Mouse (Mus musculus): Measurements from ENCODE around the gene Mgl2.
A peak's percentile ranks its signal among the peaks of the same experiment; 100 is the strongest.

Mgl2 gene

GRCm38 (mm10) chr11:70171181-70171580, 41.1 kb downstream of the Mgl2 start:
- DNase-seq, result peak; percentile 41 to 53

GRCm38 (mm10) chr11:70171847-70172246, 41.7 kb downstream of the Mgl2 start:
- DNase-seq, result peak; percentile 47 to 61

- peak; percentile 49 to 57 for DNase-seq
Measured at GRCm38 (mm10) chr11:70172298-70172697, 42.2 kb downstream of the Mgl2 start.

GRCm38 (mm10) chr11:70174491-70174890, 44.4 kb downstream of the Mgl2 start:
- no peak for DNase-seq

- DNase-seq, result peak; percentile 52 to 71
Measured at GRCm38 (mm10) chr11:70177647-70178046, 47.5 kb downstream of the Mgl2 start.

GRCm38 (mm10) chr11:70178311-70178710, 48.2 kb downstream of the Mgl2 start:
- peak; percentile 67 to 78 for DNase-seq

- peak in 1 of 2 experiments; percentile 14 for DNase-seq
Measured at GRCm38 (mm10) chr11:70178756-70179155, 48.6 kb downstream of the Mgl2 start.

- peak; percentile 69 to 72 for DNase-seq
Measured at GRCm38 (mm10) chr11:70179401-70179800, 49.3 kb downstream of the Mgl2 start.

- DNase-seq, result no peak
Measured at GRCm38 (mm10) chr11:70180496-70180895, 50.4 kb downstream of the Mgl2 start.

- DNase-seq, result no peak
Measured at GRCm38 (mm10) chr11:70185120-70185519, 55.0 kb downstream of the Mgl2 start.
